10 mouse cellular contexts compared by ENCODE assay signal in genomic region chr2:50943180-50943579, GRCm38 (mm10).
DNase-seq lines count a peak whose midpoint lies in the region; ATAC-seq and TF ChIP-seq lines count a peak whose summit lies in the region.
"Had no signal": no experiment of that assay in that cellular context is flagged by ENCODE, and none has a peak within 500 bp of the region (broad histone marks: within the 10 kb centered on the region; RNA-seq: fewer than 3 reads in every experiment).

No protein-coding gene starts in this region.

- no peak overlapping the region for H3K4me3 ChIP-seq in lung, embryonic 14.5 days (ENCODE audit: low read depth, low read length)
- H3K4me3 ChIP-seq: hindbrain, embryonic 15.5 days had no signal

- TF ChIP-seq CTCF in lung, embryonic 14.5 days (IDR thresholded peaks at IDR 0.05; ENCODE audit: low read depth) = no peak

- H3K4me1 ChIP-seq in lung, embryonic 14.5 days (ENCODE audit: insufficient read depth) = peaks cover 5% of the 10 kb centered on the region; the same call in 1 of the 2 replicates
- H3K4me1 ChIP-seq: hindbrain, embryonic 15.5 days had no signal

- intact Hi-C loops in gastrocnemius, postnatal 14 days (cut with DNase I; ENCODE audit: low total_unique reads) = no loop called here

- no peaks in the 10 kb centered on the region for H3K36me3 ChIP-seq in lung, embryonic 14.5 days (ENCODE audit: insufficient read depth)
- H3K36me3 ChIP-seq: hindbrain, embryonic 15.5 days had no signal

- peak; percentile 50 for DNase-seq in urinary bladder, postnatal 14 days (ENCODE audit: low spot score)
- no peak for DNase-seq in urinary bladder, postnatal 10 days (ENCODE audit: low spot score)
- DNase-seq in gastrocnemius, postnatal 14 days = peak; percentile 66
- peak; percentile 79 for DNase-seq in lung, embryonic 14.5 days
- DNase-seq in frontal cortex, postnatal 14 days (ENCODE audit: low spot score in 2 of 2) = no peak
- DNase-seq in right cerebral cortex, postnatal 4 days = no peak
- no peak for DNase-seq in adrenal gland, postnatal 4 days (ENCODE audit: low spot score in 2 of 2)

- no peak overlapping the region for H3K9ac ChIP-seq in lung, embryonic 14.5 days
- H3K9ac ChIP-seq: hindbrain, embryonic 15.5 days had no signal

- 47% methylated on average over 15 of the region's 15 CpGs for WGBS in lung, embryonic 14.5 days

- peak; percentile 68; the same call in 1 of the 2 replicates for ATAC-seq in lung, embryonic 14.5 days (ENCODE audit: insufficient read depth)
- ATAC-seq: midbrain, embryonic 16.5 days; Patski had no signal

- no peak overlapping the region for H3K27ac ChIP-seq in lung, embryonic 14.5 days (ENCODE audit: low read depth)
- H3K27ac ChIP-seq: hindbrain, embryonic 15.5 days had no signal

- no peak overlapping the region for H3K4me2 ChIP-seq in lung, embryonic 14.5 days
- H3K4me2 ChIP-seq: hindbrain, embryonic 15.5 days had no signal

- H3K27me3 ChIP-seq in lung, embryonic 14.5 days (ENCODE audit: insufficient read depth, low read length) = no peaks in the 10 kb centered on the region
- H3K27me3 ChIP-seq: hindbrain, embryonic 15.5 days; Patski had no signal

- no peaks in the 10 kb centered on the region for H3K9me3 ChIP-seq in lung, embryonic 14.5 days (ENCODE audit: low read depth, low read length)
- H3K9me3 ChIP-seq: hindbrain, embryonic 15.5 days had no signal

Comparison
In these comparisons a context has a peak if more than half of its experiments do, and no peak if none do; other contexts are left out.
1. DNase-seq: peak in urinary bladder, postnatal 14 days (single experiment), gastrocnemius, postnatal 14 days (single experiment) and lung, embryonic 14.5 days (single experiment); none in urinary bladder, postnatal 10 days (single experiment), frontal cortex, postnatal 14 days (0 of 2), right cerebral cortex, postnatal 4 days (single experiment) and adrenal gland, postnatal 4 days (0 of 2).